Mouse (Mus musculus): ENCODE data around the gene Zap70. TPM values are rescaled to one million over a fixed set of nuclear protein-coding genes. Genes with fewer than 3 reads are reported as not detected.

Zap70 gene
- 0.69 and 2.3 TPM in 2 replicates for polyA plus RNA-seq (2014; fragmentation: Nextera tagmentation; extraction: Ambion mirVana)

- WGBS: 89% methylated on average over 11 of the region's 11 CpGs
- Histone ChIP-seq H3K9ac (no peak within 1 kb of the TSS), H3K27me3 (ENCODE audit: control insufficient read depth, insufficient read depth, low read length) (no peaks in the 10 kb centered on the region), H3K36me3 (replicated peaks; ENCODE audit: control insufficient read depth, insufficient read depth) (no peaks in the 10 kb centered on the region), H3K9me3 (ENCODE audit: control insufficient read depth, low read length) (no peaks in the 10 kb centered on the region), H3K27ac (no peak within 1 kb of the TSS), H3K4me2 (replicated peaks) (no peak within 1 kb of the TSS), H3K4me3 (replicated peaks; ENCODE audit: low read length) (no peak within 1 kb of the TSS), H3K4me1 (replicated peaks; ENCODE audit: control insufficient read depth, insufficient read depth, low read length) (no peaks in the 10 kb centered on the region)
- ATAC-seq (ENCODE audit: low FRiP score): no peak
- no peak for DNase-seq (ENCODE audit: low spot score)
Measured at GRCm38 (mm10) chr1:36761568-36761967, at the start of gene Zap70. Zap70 (plus strand) TSS chr1:36761798.

GRCm38 (mm10) chr1:36714311-36714710 lies 47.3 kb upstream of the Zap70 start, which contains the start of gene Actr1b:
Actr1b (minus strand) TSS chr1:36714422.
- H3K4me3 ChIP-seq (replicated peaks; ENCODE audit: low read length): no peak within 1 kb of the TSS

GRCm38 (mm10) chr1:36718786-36719185 lies 42.8 kb upstream of the Zap70 start:
- H3K4me2 ChIP-seq (replicated peaks): no peak overlapping the region
- H3K27me3 ChIP-seq (ENCODE audit: control insufficient read depth, insufficient read depth, low read length): no peaks in the 10 kb centered on the region
- no peak overlapping the region for H3K9ac ChIP-seq
- H3K4me1 ChIP-seq (replicated peaks; ENCODE audit: control insufficient read depth, insufficient read depth, low read length): no peaks in the 10 kb centered on the region
- no peaks in the 10 kb centered on the region for H3K36me3 ChIP-seq (replicated peaks; ENCODE audit: control insufficient read depth, insufficient read depth)
- 86% methylated on average over 1 of the region's 1 CpGs for WGBS
- DNase-seq (ENCODE audit: low spot score) (no peak), ATAC-seq (ENCODE audit: low FRiP score) (no peak)
- H3K27ac ChIP-seq: no peak overlapping the region
- H3K9me3 ChIP-seq (ENCODE audit: control insufficient read depth, low read length): no peaks in the 10 kb centered on the region
- no peak overlapping the region for H3K4me3 ChIP-seq (replicated peaks; ENCODE audit: low read length)

More at GRCm38 (mm10) chr1:36714311-36714710, 47.3 kb upstream of the Zap70 start, which contains the start of gene Actr1b:
- no peak for ATAC-seq (ENCODE audit: low FRiP score)
- Histone ChIP-seq H3K9me3 (ENCODE audit: control insufficient read depth, low read length) (no peaks in the 10 kb centered on the region), H3K4me2 (replicated peaks) (no peak within 1 kb of the TSS), H3K4me1 (replicated peaks; ENCODE audit: control insufficient read depth, insufficient read depth, low read length) (0 out of 2 replicates have a peak, but pooled peaks cover 5% of the 10 kb centered on the region), H3K27ac (no peak within 1 kb of the TSS), H3K36me3 (replicated peaks; ENCODE audit: control insufficient read depth, insufficient read depth) (no peaks in the 10 kb centered on the region), H3K27me3 (ENCODE audit: control insufficient read depth, insufficient read depth, low read length) (no peaks in the 10 kb centered on the region), H3K9ac (no peak within 1 kb of the TSS)
- WGBS: 82% methylated on average over 5 of the region's 5 CpGs
- DNase-seq (ENCODE audit: low spot score): no peak

- Histone ChIP-seq H3K4me1 (replicated peaks; ENCODE audit: control insufficient read depth, insufficient read depth, low read length) (no peaks in the 10 kb centered on the region), H3K27ac (0 out of 2 replicates have a peak overlapping the region, but pooled peaks have one; percentile 20), H3K4me2 (replicated peaks) (no peak overlapping the region), H3K27me3 (ENCODE audit: control insufficient read depth, insufficient read depth, low read length) (no peaks in the 10 kb centered on the region), H3K9ac (no peak overlapping the region), H3K4me3 (replicated peaks; ENCODE audit: low read length) (no peak overlapping the region), H3K36me3 (replicated peaks; ENCODE audit: control insufficient read depth, insufficient read depth) (no peaks in the 10 kb centered on the region), H3K9me3 (ENCODE audit: control insufficient read depth, low read length) (no peaks in the 10 kb centered on the region)
- ATAC-seq (ENCODE audit: low FRiP score) (no peak), DNase-seq (ENCODE audit: low spot score) (no peak)
- 74% methylated on average over 16 of the region's 16 CpGs for WGBS
Measured at GRCm38 (mm10) chr1:36723146-36724056, 38.2 kb upstream of the Zap70 start.

- H3K27ac ChIP-seq: no peak overlapping the region
- no peak for ATAC-seq (ENCODE audit: low FRiP score)
Measured at GRCm38 (mm10) chr1:36724057-36724431, 37.6 kb upstream of the Zap70 start.

GRCm38 (mm10) chr1:36737300-36737699 lies 24.3 kb upstream of the Zap70 start:
- WGBS: 15% methylated on average over 4 of the region's 4 CpGs
- Histone ChIP-seq H3K4me2 (replicated peaks) (no peak overlapping the region), H3K4me1 (replicated peaks; ENCODE audit: control insufficient read depth, insufficient read depth, low read length) (no peaks in the 10 kb centered on the region), H3K27me3 (ENCODE audit: control insufficient read depth, insufficient read depth, low read length) (no peaks in the 10 kb centered on the region), H3K27ac (no peak overlapping the region), H3K9me3 (ENCODE audit: control insufficient read depth, low read length) (no peaks in the 10 kb centered on the region), H3K9ac (no peak overlapping the region), H3K36me3 (replicated peaks; ENCODE audit: control insufficient read depth, insufficient read depth) (no peaks in the 10 kb centered on the region), H3K4me3 (replicated peaks; ENCODE audit: low read length) (no peak overlapping the region)
- ATAC-seq (ENCODE audit: low FRiP score): no peak; the same call in 1 of the 2 replicates
- DNase-seq (ENCODE audit: low spot score): peak; percentile 94

More at GRCm38 (mm10) chr1:36724057-36724431, 37.6 kb upstream of the Zap70 start:
- Histone ChIP-seq H3K27me3 (ENCODE audit: control insufficient read depth, insufficient read depth, low read length) (no peaks in the 10 kb centered on the region), H3K4me3 (replicated peaks; ENCODE audit: low read length) (no peak overlapping the region), H3K4me1 (replicated peaks; ENCODE audit: control insufficient read depth, insufficient read depth, low read length) (no peaks in the 10 kb centered on the region), H3K9ac (no peak overlapping the region), H3K4me2 (replicated peaks) (no peak overlapping the region), H3K36me3 (replicated peaks; ENCODE audit: control insufficient read depth, insufficient read depth) (no peaks in the 10 kb centered on the region), H3K9me3 (ENCODE audit: control insufficient read depth, low read length) (no peaks in the 10 kb centered on the region)
- no peak for DNase-seq (ENCODE audit: low spot score)
- 72% methylated on average over 4 of the region's 4 CpGs for WGBS

- 73% methylated on average over 5 of the region's 5 CpGs for WGBS
- H3K4me1 ChIP-seq (replicated peaks; ENCODE audit: control insufficient read depth, insufficient read depth, low read length): peaks cover 4% of the 10 kb centered on the region
Measured at GRCm38 (mm10) chr1:36739231-36739630, 22.4 kb upstream of the Zap70 start.

GRCm38 (mm10) chr1:36743046-36743445 lies 18.6 kb upstream of the Zap70 start:
- ATAC-seq (ENCODE audit: low FRiP score) (no peak), DNase-seq (ENCODE audit: low spot score) (no peak)
- Histone ChIP-seq H3K4me3 (replicated peaks; ENCODE audit: low read length) (no peak overlapping the region), H3K36me3 (replicated peaks; ENCODE audit: control insufficient read depth, insufficient read depth) (no peaks in the 10 kb centered on the region), H3K4me1 (replicated peaks; ENCODE audit: control insufficient read depth, insufficient read depth, low read length) (peaks cover 11% of the 10 kb centered on the region), H3K27ac (no peak overlapping the region), H3K9ac (no peak overlapping the region), H3K27me3 (ENCODE audit: control insufficient read depth, insufficient read depth, low read length) (no peaks in the 10 kb centered on the region), H3K9me3 (ENCODE audit: control insufficient read depth, low read length) (no peaks in the 10 kb centered on the region), H3K4me2 (replicated peaks) (no peak overlapping the region)
- 83% methylated on average over 9 of the region's 9 CpGs for WGBS

More at GRCm38 (mm10) chr1:36739231-36739630, 22.4 kb upstream of the Zap70 start:
- H3K4me2 ChIP-seq (replicated peaks): no peak overlapping the region
- H3K9ac ChIP-seq: no peak overlapping the region
- ATAC-seq (ENCODE audit: low FRiP score) (no peak), DNase-seq (ENCODE audit: low spot score) (no peak)
- H3K4me3 ChIP-seq (replicated peaks; ENCODE audit: low read length): no peak overlapping the region
- H3K36me3 ChIP-seq (replicated peaks; ENCODE audit: control insufficient read depth, insufficient read depth): no peaks in the 10 kb centered on the region
- no peaks in the 10 kb centered on the region for H3K27me3 ChIP-seq (ENCODE audit: control insufficient read depth, insufficient read depth, low read length)
- H3K27ac ChIP-seq: no peak overlapping the region
- no peaks in the 10 kb centered on the region for H3K9me3 ChIP-seq (ENCODE audit: control insufficient read depth, low read length)

- DNase-seq (ENCODE audit: low spot score): peak; percentile 82
- H3K9ac ChIP-seq: no peak overlapping the region
- 20% methylated on average over 17 of the region's 17 CpGs for WGBS
Measured at GRCm38 (mm10) chr1:36744268-36744944, 17.2 kb upstream of the Zap70 start.

More at GRCm38 (mm10) chr1:36744268-36744944, 17.2 kb upstream of the Zap70 start:
- H3K27me3 ChIP-seq (ENCODE audit: control insufficient read depth, insufficient read depth, low read length): no peaks in the 10 kb centered on the region
- H3K4me3 ChIP-seq (replicated peaks; ENCODE audit: low read length): peak overlapping the region; percentile 13; the same call in 1 of the 2 replicates
- 0 out of 2 replicates have a peak overlapping the region, but pooled peaks have one; percentile 9 for H3K27ac ChIP-seq
- H3K4me2 ChIP-seq (replicated peaks): peak overlapping the region; percentile 47
- no peaks in the 10 kb centered on the region for H3K9me3 ChIP-seq (ENCODE audit: control insufficient read depth, low read length)
- H3K4me1 ChIP-seq (replicated peaks; ENCODE audit: control insufficient read depth, insufficient read depth, low read length): peaks cover 11% of the 10 kb centered on the region
- no peaks in the 10 kb centered on the region for H3K36me3 ChIP-seq (replicated peaks; ENCODE audit: control insufficient read depth, insufficient read depth)
- peak; percentile 79 for ATAC-seq (ENCODE audit: low FRiP score)

Data from hindbrain, embryonic 14.5 days (tissue).